In the genomic region with DNA sequence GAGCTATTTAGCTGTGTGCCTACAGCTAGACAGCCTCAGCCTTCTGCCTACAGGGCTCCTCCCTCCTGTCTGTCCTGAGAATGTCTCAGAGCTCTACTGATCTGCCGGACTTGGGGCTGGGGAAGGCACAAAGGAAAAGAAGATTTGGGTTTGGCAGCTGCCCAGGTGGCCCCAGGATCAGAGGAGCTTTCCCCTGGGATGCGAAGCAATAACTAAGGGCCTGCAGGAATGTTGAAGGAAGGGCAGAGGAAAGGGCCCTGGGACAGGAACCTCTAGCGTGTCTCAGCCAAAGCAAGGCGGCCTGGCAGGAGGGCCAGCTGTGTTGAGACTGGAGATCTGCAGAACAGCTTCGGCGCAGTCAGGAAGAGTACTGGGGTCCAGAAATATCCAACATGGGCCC, we compare ENCODE assay signal across 25 mouse cellular contexts. TPM values are rescaled to one million over a fixed set of nuclear protein-coding genes. Genes with fewer than 3 reads are reported as not detected.
DNase-seq lines count a peak whose midpoint lies in the region; ATAC-seq and TF ChIP-seq lines count a peak whose summit lies in the region.
"Had no signal": no experiment of that assay in that cellular context is flagged by ENCODE, and none has a peak within 500 bp of the region (broad histone marks: within the 10 kb centered on the region; RNA-seq: fewer than 3 reads in every experiment).

No protein-coding gene starts in this region.

- no peak overlapping the region for H3K4me2 ChIP-seq in kidney, embryonic 15.5 days
- H3K4me2 ChIP-seq in midbrain, embryonic 13.5 days (replicated peaks): no peak overlapping the region
- H3K4me2 ChIP-seq: embryonic facial prominence, embryonic 12.5 days; liver, embryonic 12.5 days; midbrain, embryonic 15.5 days; neural tube, embryonic 15.5 days had no signal

- H3K9me3 ChIP-seq in kidney, embryonic 15.5 days (replicated peaks): no peaks in the 10 kb centered on the region
- no peaks in the 10 kb centered on the region for H3K9me3 ChIP-seq in midbrain, embryonic 10.5 days (replicated peaks)
- H3K9me3 ChIP-seq in midbrain, embryonic 13.5 days: no peaks in the 10 kb centered on the region
- H3K9me3 ChIP-seq: embryonic facial prominence, embryonic 12.5 days; liver, embryonic 12.5 days; midbrain, embryonic 15.5 days; neural tube, embryonic 15.5 days had no signal

- peak; percentile 95 for DNase-seq in heart, adult 11 months
- no peak for DNase-seq in heart, postnatal 25 days (ENCODE audit: low spot score)
- peak; percentile 56 for DNase-seq in kidney, adult 2 months
- DNase-seq in midbrain, embryonic 10.5 days (ENCODE audit: low spot score): no peak
- DNase-seq in urinary bladder, postnatal 4 days (ENCODE audit: low spot score in 2 of 2): no peak
- DNase-seq: adrenal gland, adult 8-10 months; cerebellum, adult 8-10 months; forebrain, postnatal 0 days; gastrocnemius, postnatal 10 days; layer of hippocampus, postnatal 36 days; left cerebral cortex, postnatal 4 days; liver, postnatal 0 days; lung, postnatal 10 days; retina, postnatal 1 day; right cerebral cortex, postnatal 14 days; thymus, postnatal 4 days had no signal

- peaks cover 6% of the 10 kb centered on the region; the same call in 1 of the 2 replicates for H3K4me1 ChIP-seq in kidney, adult 2 months (ENCODE audit: control insufficient read depth, insufficient read depth, low read length)
- H3K4me1 ChIP-seq in kidney, embryonic 15.5 days: peaks cover 21% of the 10 kb centered on the region; the same call in 1 of the 2 replicates
- H3K4me1 ChIP-seq in midbrain, embryonic 10.5 days: peaks cover 17% of the 10 kb centered on the region
- H3K4me1 ChIP-seq in midbrain, embryonic 13.5 days (replicated peaks): no peaks in the 10 kb centered on the region
- H3K4me1 ChIP-seq: midbrain, embryonic 15.5 days had no signal

- no peaks in the 10 kb centered on the region for H3K36me3 ChIP-seq in kidney, adult 2 months (ENCODE audit: control insufficient read depth, insufficient read depth, low read length)
- H3K36me3 ChIP-seq in kidney, embryonic 15.5 days: no peaks in the 10 kb centered on the region
- no peaks in the 10 kb centered on the region for H3K36me3 ChIP-seq in midbrain, embryonic 10.5 days
- no peaks in the 10 kb centered on the region for H3K36me3 ChIP-seq in midbrain, embryonic 13.5 days
- H3K36me3 ChIP-seq: embryonic facial prominence, embryonic 12.5 days; liver, embryonic 12.5 days; midbrain, embryonic 15.5 days; neural tube, embryonic 15.5 days had no signal

- intact Hi-C loops in heart, postnatal 25 days (cut with DNase I): no loop called here

- 58% methylated on average over 6 of the region's 6 CpGs for WGBS in kidney, adult 2 months
- 59% methylated on average over 6 of the region's 6 CpGs for WGBS in kidney, embryonic 15.5 days
- WGBS in midbrain, embryonic 10.5 days: 57% methylated on average over 6 of the region's 6 CpGs
- 53% methylated on average over 6 of the region's 6 CpGs for WGBS in midbrain, embryonic 13.5 days

- no peak for TF ChIP-seq POLR2A in kidney, adult 2 months (IDR thresholded peaks at IDR 0.05; ENCODE audit: low read depth, low read length)

- no peak for TF ChIP-seq CTCF in kidney, adult 2 months (conservative IDR thresholded peaks at IDR 0.05; ENCODE audit: insufficient read depth, insufficient read length, low read depth, low read length)

- no peak overlapping the region for H3K27ac ChIP-seq in kidney, adult 2 months (ENCODE audit: insufficient read depth, low read depth, low read length)
- H3K27ac ChIP-seq in kidney, embryonic 15.5 days: no peak overlapping the region
- peak overlapping the region; percentile 17; the same call in 1 of the 2 replicates for H3K27ac ChIP-seq in midbrain, embryonic 10.5 days (replicated peaks)
- H3K27ac ChIP-seq in midbrain, embryonic 13.5 days: no peak overlapping the region
- H3K27ac ChIP-seq: embryonic facial prominence, embryonic 12.5 days; liver, embryonic 12.5 days; macrophage; midbrain, embryonic 15.5 days; neural tube, embryonic 15.5 days had no signal

- no peak overlapping the region for H3K9ac ChIP-seq in kidney, embryonic 15.5 days
- no peak overlapping the region for H3K9ac ChIP-seq in midbrain, embryonic 13.5 days (replicated peaks)
- H3K9ac ChIP-seq: embryonic facial prominence, embryonic 12.5 days; forebrain, postnatal 0 days; liver, embryonic 12.5 days; liver, postnatal 0 days; midbrain, embryonic 15.5 days; neural tube, embryonic 15.5 days had no signal

- no peaks in the 10 kb centered on the region for H3K27me3 ChIP-seq in kidney, adult 2 months (replicated peaks; ENCODE audit: control insufficient read depth, insufficient read depth, low read length)
- peaks cover 13% of the 10 kb centered on the region for H3K27me3 ChIP-seq in kidney, embryonic 15.5 days
- peaks cover 17% of the 10 kb centered on the region for H3K27me3 ChIP-seq in midbrain, embryonic 10.5 days (ENCODE audit: low read depth, poor library complexity, severe bottlenecking)
- peaks cover 19% of the 10 kb centered on the region for H3K27me3 ChIP-seq in midbrain, embryonic 13.5 days

- ATAC-seq in kidney, embryonic 15.5 days (replicated peaks; ENCODE audit: low FRiP score): no peak
- no peak; the same call in 1 of the 2 replicates for ATAC-seq in midbrain, embryonic 13.5 days
- ATAC-seq: CD4-positive, CD25-positive, alpha-beta regulatory T cell, adult 4 months; forebrain, postnatal 0 days; intestine, embryonic 16.5 days; liver, embryonic 12.5 days; liver, postnatal 0 days; midbrain, embryonic 15.5 days had no signal

- no peak overlapping the region for H3K4me3 ChIP-seq in kidney, adult 2 months (ENCODE audit: insufficient read depth, low read depth, low read length)
- no peak overlapping the region for H3K4me3 ChIP-seq in kidney, embryonic 15.5 days (replicated peaks)
- H3K4me3 ChIP-seq in midbrain, embryonic 10.5 days: no peak overlapping the region
- no peak overlapping the region for H3K4me3 ChIP-seq in midbrain, embryonic 13.5 days (replicated peaks)
- H3K4me3 ChIP-seq: embryonic facial prominence, embryonic 12.5 days; liver, embryonic 12.5 days; midbrain, embryonic 15.5 days; neural tube, embryonic 15.5 days had no signal

RNA-seq across cellular contexts. Expression of a gene that starts 6.3 kb away (rescaled TPM):
- total RNA-seq in heart, postnatal 25 days (2021): 10 to 100 TPM in 1 of 2 experiments, 1 to 10 TPM in 1; 9.6 to 13.8 TPM
- polyA plus RNA-seq in kidney, adult 2 months (2012; rRNA removed): 11.4 and 13.3 TPM in 2 replicates
- polyA plus RNA-seq in kidney, embryonic 15.5 days (2015; fragmentation: Nextera tagmentation; extraction: Ambion mirVana): 4.6 and 6.5 TPM in 2 replicates
- polyA plus RNA-seq in midbrain, embryonic 10.5 days (2016; fragmentation: Nextera tagmentation; extraction: Ambion mirVana): 1.5 and 2.1 TPM in 2 replicates
- polyA plus RNA-seq in midbrain, embryonic 13.5 days (2015; fragmentation: Nextera tagmentation; extraction: Ambion mirVana): 2.6 and 3.0 TPM in 2 replicates

Comparison
In these comparisons a context has a peak if more than half of its experiments do, and no peak if none do; other contexts are left out.
1. DNase-seq: peak in heart, adult 11 months (single experiment) and kidney, adult 2 months (single experiment); none in heart, postnatal 25 days (single experiment), midbrain, embryonic 10.5 days (single experiment) and urinary bladder, postnatal 4 days (0 of 2).